Mouse (Mus musculus): ENCODE results near the gene Pdcd6ip.

DNA sequence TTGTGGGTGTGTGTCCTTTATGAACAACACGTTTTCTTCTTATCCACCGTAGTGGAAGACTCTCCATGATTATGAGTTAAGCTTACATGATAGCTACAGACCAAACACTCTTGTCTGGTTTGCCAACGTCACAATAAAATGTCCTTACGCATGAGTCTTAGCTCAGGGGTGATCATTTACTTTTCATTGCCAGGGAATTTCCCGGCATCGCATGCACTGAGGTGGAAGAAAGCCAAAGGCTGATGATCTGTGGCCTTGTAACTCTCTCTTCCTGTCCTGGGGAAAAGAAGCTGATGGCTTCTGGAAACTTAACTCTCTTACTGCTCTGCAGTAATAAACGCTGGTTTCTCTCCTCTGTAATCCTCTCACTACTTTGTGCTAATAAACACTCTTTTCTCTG, 41.3 kb upstream of the Pdcd6ip start:
- TF ChIP-seq CTCF (conservative IDR thresholded peaks at IDR 0.05; ENCODE audit: insufficient read depth, insufficient read length, low read depth, low read length) (no peak), POLR2A (IDR thresholded peaks at IDR 0.05; ENCODE audit: low read depth, low read length) (no peak)

Data from kidney, adult 2 months (tissue).